Mouse (Mus musculus) gastrocnemius, adult 2 months (tissue): ENCODE results near the gene Deup1. TPM values are rescaled to one million over a fixed set of nuclear protein-coding genes. Genes with fewer than 3 reads are reported as not detected.
A peak's percentile ranks its signal among the peaks of the same experiment; 100 is the strongest.

Experiments
- DNase-seq: peaks from one replicate; pipeline ENCODE4 v3.0.0; 2022
- H3K27ac ChIP-seq: fragments of 200-600 bp; 2 replicates; pipeline ENCODE4 v1.8.1; 2022; ENCODE audit warnings: mild to moderate bottlenecking
- H3K4me3 ChIP-seq: fragments of 200-600 bp; 2 replicates; pipeline ENCODE4 v1.8.1; 2022; ENCODE audit warnings: mild to moderate bottlenecking, moderate library complexity
- CTCF ChIP-seq: fragments of 200-600 bp; IDR thresholded peaks from 2 replicates; pipeline ENCODE4 v1.8.1; 2022; ENCODE audit warnings: antibody characterized with exemption, mild to moderate bottlenecking, moderate library complexity
- intact Hi-C: fragments of 180-260 bp; cut with DNase I; formaldehyde crosslinking; loops from one replicate; pipeline ENCODE4 v1.15.1; 2025
- long read RNA-seq, 2 experiments: library from polyadenylated mRNA; stranded (forward); transcript quantifications; one replicate each; pipeline ENCODE4 v2.0.0; 2021
- total RNA-seq, 2 experiments: library from RNA; stranded (reverse); gene quantifications; 2 replicates each; pipeline ENCODE4 v1.2.3; 2021

Deup1 gene
- total RNA-seq: not detected
- long read RNA-seq, experiment 1: 0 reads
- long read RNA-seq, experiment 2: 0 reads

GRCm38 (mm10) chr9:15627785-15628287 is at the start of gene Deup1:
TSS of gene Deup1 (minus strand) at chr9:15627933.
- peak; percentile 40 for DNase-seq
- Histone ChIP-seq H3K27ac (no peak within 1 kb of the TSS), H3K4me3 (peak within 1 kb of the TSS; percentile 45)
- no peak for TF ChIP-seq CTCF
- intact Hi-C loops: no loop called here

- TF ChIP-seq CTCF: no peak
- intact Hi-C loops: no loop called here
- Histone ChIP-seq H3K27ac (no peak overlapping the region), H3K4me3 (no peak overlapping the region)
- DNase-seq: no peak
These were observed 44.5 kb upstream of the Deup1 start for GRCm38 (mm10) chr9:15672251-15672650.

GRCm38 (mm10) chr9:15670002-15670527 is 42.3 kb upstream of the Deup1 start:
- no peak overlapping the region for H3K27ac ChIP-seq
- intact Hi-C loops: no loop called here
- TF ChIP-seq CTCF: no peak
- no peak overlapping the region for H3K4me3 ChIP-seq
- DNase-seq: no peak

- H3K27ac ChIP-seq: no peak overlapping the region
- intact Hi-C loops: no loop called here
- no peak overlapping the region for H3K4me3 ChIP-seq
- no peak for TF ChIP-seq CTCF
- DNase-seq: no peak
These were observed 41.7 kb upstream of the Deup1 start for GRCm38 (mm10) chr9:15669452-15669851.

- no peak for DNase-seq
- Histone ChIP-seq H3K4me3 (no peak overlapping the region), H3K27ac (no peak overlapping the region)
- no peak for TF ChIP-seq CTCF
- intact Hi-C loops: no loop called here
These were observed 36.9 kb upstream of the Deup1 start for GRCm38 (mm10) chr9:15664606-15665005.

- Histone ChIP-seq H3K27ac (no peak overlapping the region), H3K4me3 (no peak overlapping the region)
- DNase-seq: no peak
- no peak for TF ChIP-seq CTCF
- intact Hi-C loops: no loop called here
These were observed 31.3 kb upstream of the Deup1 start for GRCm38 (mm10) chr9:15659069-15659468.

GRCm38 (mm10) chr9:15658236-15658785 is 30.6 kb upstream of the Deup1 start:
- TF ChIP-seq CTCF: no peak
- no peak for DNase-seq
- H3K27ac ChIP-seq: no peak overlapping the region
- intact Hi-C loops: no loop called here
- H3K4me3 ChIP-seq: no peak overlapping the region

- intact Hi-C loops: no loop called here
- H3K4me3 ChIP-seq: no peak overlapping the region
- no peak for TF ChIP-seq CTCF
- no peak for DNase-seq
- no peak overlapping the region for H3K27ac ChIP-seq
These were observed 25.3 kb upstream of the Deup1 start for GRCm38 (mm10) chr9:15653036-15653435.

GRCm38 (mm10) chr9:15649977-15650376 is 22.2 kb upstream of the Deup1 start:
- DNase-seq: no peak
- intact Hi-C loops: no loop called here
- no peak for TF ChIP-seq CTCF
- Histone ChIP-seq H3K27ac (no peak overlapping the region), H3K4me3 (no peak overlapping the region)

- no peak for DNase-seq
- Histone ChIP-seq H3K27ac (no peak overlapping the region), H3K4me3 (peak overlapping the region; percentile 45)
- intact Hi-C loops: no loop called here
- TF ChIP-seq CTCF: no peak
These were observed 349 bp downstream of the Deup1 start for GRCm38 (mm10) chr9:15627384-15627783.

- H3K4me3 ChIP-seq: no peak overlapping the region
- intact Hi-C loops: no loop called here
- no peak for TF ChIP-seq CTCF
- no peak for DNase-seq
- H3K27ac ChIP-seq: no peak overlapping the region
These were observed 3.0 kb downstream of the Deup1 start for GRCm38 (mm10) chr9:15624739-15625138.

GRCm38 (mm10) chr9:15619767-15620166 is 8.0 kb downstream of the Deup1 start:
- TF ChIP-seq CTCF: no peak
- Histone ChIP-seq H3K4me3 (no peak overlapping the region), H3K27ac (no peak overlapping the region)
- no peak for DNase-seq
- intact Hi-C loops: no loop called here

GRCm38 (mm10) chr9:15619020-15619590 is 8.6 kb downstream of the Deup1 start:
- intact Hi-C loops: no loop called here
- no peak for TF ChIP-seq CTCF

GRCm38 (mm10) chr9:15617061-15617460 is 10.7 kb downstream of the Deup1 start:
- TF ChIP-seq CTCF: no peak
- DNase-seq: no peak
- Histone ChIP-seq H3K4me3 (no peak overlapping the region), H3K27ac (no peak overlapping the region)
- intact Hi-C loops: no loop called here

More at GRCm38 (mm10) chr9:15619020-15619590, 8.6 kb downstream of the Deup1 start:
- H3K4me3 ChIP-seq: no peak overlapping the region
- DNase-seq: no peak
- no peak overlapping the region for H3K27ac ChIP-seq
